ENCODE assay signal across 8 mouse cellular contexts in the genomic region with DNA sequence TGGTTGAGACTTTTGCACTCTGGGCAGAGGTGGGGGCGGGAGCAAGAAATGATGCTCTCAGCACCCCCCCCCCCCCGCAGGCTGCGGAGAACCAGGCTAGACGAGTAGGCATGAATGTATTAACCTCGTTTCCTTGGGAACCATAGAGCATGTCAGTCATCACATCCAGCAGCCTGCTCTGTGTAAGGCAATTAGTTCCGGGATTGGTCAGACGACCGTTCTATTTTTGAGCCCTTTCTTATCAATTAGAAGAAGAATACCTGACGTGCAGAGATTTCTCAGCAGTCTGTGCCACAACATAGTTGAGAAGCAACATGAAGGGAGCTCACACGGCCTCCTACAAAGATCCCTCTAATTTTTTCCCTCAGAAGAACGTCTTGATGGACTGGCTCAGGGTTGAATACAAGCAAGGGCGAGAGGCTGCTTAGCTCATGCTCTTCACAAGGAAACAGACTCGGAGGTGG. TPM values are rescaled to one million over a fixed set of nuclear protein-coding genes. Genes with fewer than 3 reads are reported as not detected.
DNase-seq lines count a peak whose midpoint lies in the region; ATAC-seq and TF ChIP-seq lines count a peak whose summit lies in the region.
"Had no signal": no experiment of that assay in that cellular context is flagged by ENCODE, and none has a peak within 500 bp of the region (broad histone marks: within the 10 kb centered on the region; RNA-seq: fewer than 3 reads in every experiment).

No protein-coding gene starts in this region.

- TF ChIP-seq POLR2A in brain, embryonic 14.5 days (IDR thresholded peaks at IDR 0.05; ENCODE audit: borderline replicate concordance, extremely low read depth, insufficient read depth, insufficient read length, poor library complexity, severe bottlenecking): no peak
- TF ChIP-seq POLR2A in thymus, adult 2 months (IDR thresholded peaks at IDR 0.05; ENCODE audit: control insufficient read depth, extremely low read depth, insufficient read depth, low read length, poor library complexity): no peak

- no peak for TF ChIP-seq CTCF in brain, embryonic 14.5 days (IDR thresholded peaks at IDR 0.05; ENCODE audit: borderline replicate concordance, extremely low read depth, insufficient read depth, insufficient read length)
- no peak for TF ChIP-seq CTCF in heart, postnatal 0 days (IDR thresholded peaks at IDR 0.05; ENCODE audit: low read depth)
- no peak for TF ChIP-seq CTCF in thymus, adult 2 months (IDR thresholded peaks at IDR 0.05; ENCODE audit: borderline replicate concordance, control insufficient read depth, extremely low read depth, insufficient read depth, low read length, poor library complexity)

- TF ChIP-seq EP300 in heart, postnatal 0 days (IDR thresholded peaks at IDR 0.05; ENCODE audit: low read depth): no peak

- peak overlapping the region; percentile 24 for H3K4me3 ChIP-seq in heart, postnatal 0 days (ENCODE audit: low read depth, low read length)
- no peak overlapping the region for H3K4me3 ChIP-seq in limb, embryonic 13.5 days
- no peak overlapping the region for H3K4me3 ChIP-seq in thymus, adult 2 months (ENCODE audit: control insufficient read depth, insufficient read depth, low read length)

- DNase-seq in Muller cell, postnatal 12 days (ENCODE audit: inconsistent ontology term): peak; percentile 46
- DNase-seq in brain, embryonic 14.5 days (ENCODE audit: low read depth): peak; percentile 90
- peak; percentile 28 for DNase-seq in heart, postnatal 0 days (ENCODE audit: low spot score)
- no peak for DNase-seq in thymus, adult 2 months
- DNase-seq in testis, postnatal 10 days (ENCODE audit: low spot score): no peak
- no peak for DNase-seq in gastrocnemius, adult 8-10 months (ENCODE audit: low spot score in 2 of 2)
- DNase-seq: lung, adult 18-20 months had no signal

- no peaks in the 10 kb centered on the region for H3K36me3 ChIP-seq in heart, postnatal 0 days (replicated peaks; ENCODE audit: control insufficient read depth, insufficient read depth, low read length)
- no peaks in the 10 kb centered on the region for H3K36me3 ChIP-seq in limb, embryonic 13.5 days
- H3K36me3 ChIP-seq in thymus, adult 2 months (ENCODE audit: control insufficient read depth, insufficient read depth, low read length): no peaks in the 10 kb centered on the region

- no peaks in the 10 kb centered on the region for H3K9me3 ChIP-seq in heart, postnatal 0 days (replicated peaks; ENCODE audit: control insufficient read depth, low read length)
- no peaks in the 10 kb centered on the region for H3K9me3 ChIP-seq in limb, embryonic 13.5 days

- no peaks in the 10 kb centered on the region for H3K27me3 ChIP-seq in heart, postnatal 0 days (ENCODE audit: control insufficient read depth, insufficient read depth, low read length)
- no peaks in the 10 kb centered on the region for H3K27me3 ChIP-seq in limb, embryonic 13.5 days
- no peaks in the 10 kb centered on the region for H3K27me3 ChIP-seq in thymus, adult 2 months (ENCODE audit: control insufficient read depth, insufficient read depth, low read length)

- peak; percentile 64; the same call in 1 of the 2 replicates for ATAC-seq in heart, postnatal 0 days (ENCODE audit: insufficient read depth, low read depth)
- no peak for ATAC-seq in limb, embryonic 13.5 days (ENCODE audit: low FRiP score, low read depth)

- H3K9ac ChIP-seq in heart, postnatal 0 days (replicated peaks; ENCODE audit: low read depth, low read length): no peak overlapping the region
- H3K9ac ChIP-seq in limb, embryonic 13.5 days: no peak overlapping the region

- peaks cover 10% of the 10 kb centered on the region; the same call in 1 of the 2 replicates for H3K4me1 ChIP-seq in heart, postnatal 0 days (ENCODE audit: control insufficient read depth, insufficient read depth)
- H3K4me1 ChIP-seq in limb, embryonic 13.5 days: no peaks in the 10 kb centered on the region
- H3K4me1 ChIP-seq in thymus, adult 2 months (replicated peaks; ENCODE audit: control insufficient read depth, insufficient read depth, low read length): no peaks in the 10 kb centered on the region

- 21% methylated on average over 13 of the region's 13 CpGs for WGBS in heart, postnatal 0 days
- WGBS in limb, embryonic 13.5 days: 49% methylated on average over 13 of the region's 13 CpGs
- WGBS in thymus, adult 2 months: 84% methylated on average over 13 of the region's 13 CpGs

- H3K4me2 ChIP-seq in heart, postnatal 0 days (ENCODE audit: low read depth, low read length): peak overlapping the region; percentile 52
- peak overlapping the region; percentile 28; the same call in 1 of the 2 replicates for H3K4me2 ChIP-seq in limb, embryonic 13.5 days (replicated peaks)

- no peak overlapping the region for H3K27ac ChIP-seq in heart, postnatal 0 days (ENCODE audit: low read depth)
- H3K27ac ChIP-seq in limb, embryonic 13.5 days: no peak overlapping the region
- H3K27ac ChIP-seq in thymus, adult 2 months (ENCODE audit: control insufficient read depth, insufficient read depth, low read length): no peak overlapping the region

RNA-seq across cellular contexts. Expression of a gene that starts 53.4 kb away (rescaled TPM):
- 18.5 and 27.7 TPM in 2 replicates for polyA plus RNA-seq in brain, embryonic 14.5 days (2012; rRNA removed)
- total RNA-seq in heart, postnatal 0 days (2014; rRNA removed; ENCODE audit: low replicate concordance): not detected in 2 replicates
- 1.00 and 1.0 TPM in 2 replicates for polyA plus RNA-seq in heart, postnatal 0 days (2015; fragmentation: Nextera tagmentation; extraction: Ambion mirVana)
- 12.6 and 13.1 TPM in 2 replicates for polyA plus RNA-seq in limb, embryonic 13.5 days (2015; fragmentation: Nextera tagmentation; extraction: Ambion mirVana)
- polyA plus RNA-seq in thymus, adult 2 months (2012; rRNA removed): 0.60 and 2.4 TPM in 2 replicates
- total RNA-seq in gastrocnemius, adult 8-10 months (2022): not detected

Comparison
In these comparisons a context has a peak if more than half of its experiments do, and no peak if none do; other contexts are left out.
1. DNase-seq: peak in Muller cell, postnatal 12 days (single experiment), brain, embryonic 14.5 days (single experiment) and heart, postnatal 0 days (single experiment); none in thymus, adult 2 months (single experiment), testis, postnatal 10 days (single experiment) and gastrocnemius, adult 8-10 months (0 of 2).